Mouse (Mus musculus): ENCODE measurements around the gene Arsb.

The Arsb gene

GRCm38 (mm10) chr13:93846831-93847518 is 75.5 kb downstream of the Arsb start:
- no peak for DNase-seq (ENCODE audit: low spot score)

- no peak for DNase-seq (ENCODE audit: low spot score)
These were observed 76.2 kb downstream of the Arsb start for GRCm38 (mm10) chr13:93847614-93848013.

GRCm38 (mm10) chr13:93848615-93849014 is 77.2 kb downstream of the Arsb start:
- no peak for DNase-seq (ENCODE audit: low spot score)

GRCm38 (mm10) chr13:93849751-93850355 is 78.4 kb downstream of the Arsb start:
- no peak for DNase-seq (ENCODE audit: low spot score)

GRCm38 (mm10) chr13:93850674-93851073 is 79.2 kb downstream of the Arsb start:
- DNase-seq (ENCODE audit: low spot score), result no peak

- no peak for DNase-seq (ENCODE audit: low spot score)
These were observed 81.1 kb downstream of the Arsb start for GRCm38 (mm10) chr13:93852419-93853138.

- no peak for DNase-seq (ENCODE audit: low spot score)
These were observed 82.3 kb downstream of the Arsb start for GRCm38 (mm10) chr13:93853767-93854166.

GRCm38 (mm10) chr13:93854325-93854724 is 82.9 kb downstream of the Arsb start:
- DNase-seq (ENCODE audit: low spot score), result no peak

GRCm38 (mm10) chr13:93854966-93855562 is 83.6 kb downstream of the Arsb start:
- DNase-seq (ENCODE audit: low spot score), result no peak

- no peak for DNase-seq (ENCODE audit: low spot score)
These were observed 84.3 kb downstream of the Arsb start for GRCm38 (mm10) chr13:93855701-93856183.

- no peak for DNase-seq (ENCODE audit: low spot score)
These were observed 89.8 kb downstream of the Arsb start for GRCm38 (mm10) chr13:93861211-93861610.

GRCm38 (mm10) chr13:93864066-93864740 is 92.8 kb downstream of the Arsb start:
- no peak for DNase-seq (ENCODE audit: low spot score)

- no peak for DNase-seq (ENCODE audit: low spot score)
These were observed 95.2 kb downstream of the Arsb start for GRCm38 (mm10) chr13:93866638-93867037.

GRCm38 (mm10) chr13:93871681-93872080 is 100.3 kb downstream of the Arsb start:
- DNase-seq (ENCODE audit: low spot score), result no peak

GRCm38 (mm10) chr13:93872591-93872990 is 101.2 kb downstream of the Arsb start:
- no peak for DNase-seq (ENCODE audit: low spot score)

GRCm38 (mm10) chr13:93877924-93878323 is 106.5 kb downstream of the Arsb start:
- no peak for DNase-seq (ENCODE audit: low spot score)

GRCm38 (mm10) chr13:93879426-93879825 is 108.0 kb downstream of the Arsb start:
- DNase-seq (ENCODE audit: low spot score), result no peak

GRCm38 (mm10) chr13:93882132-93882531 is 110.7 kb downstream of the Arsb start:
- no peak for DNase-seq (ENCODE audit: low spot score)

- DNase-seq (ENCODE audit: low spot score), result no peak
These were observed 115.6 kb downstream of the Arsb start for GRCm38 (mm10) chr13:93886999-93887398.

- no peak for DNase-seq (ENCODE audit: low spot score)
These were observed 116.8 kb downstream of the Arsb start for GRCm38 (mm10) chr13:93888196-93888595.

GRCm38 (mm10) chr13:93888916-93889315 is 117.5 kb downstream of the Arsb start:
- DNase-seq (ENCODE audit: low spot score), result no peak

GRCm38 (mm10) chr13:93889991-93890390 is 118.6 kb downstream of the Arsb start:
- no peak for DNase-seq (ENCODE audit: low spot score)

Data from urinary bladder, postnatal 10 days (tissue).